Mouse (Mus musculus) brown adipose tissue, adult 24 weeks (tissue): Measurements from ENCODE around the gene Pkd2l1. TPM values are rescaled to one million over a fixed set of nuclear protein-coding genes. Genes with fewer than 3 reads are reported as not detected.

Experiments
- H3K27ac ChIP-seq: fragments of 200-500 bp; replicated peaks from 2 replicates; pipeline ENCODE4 v1.5.1; 2012; ENCODE audit warnings: low read depth, mild to moderate bottlenecking, low read length
- H3K4me1 ChIP-seq: fragments of 200-500 bp; 2 replicates; pipeline ENCODE4 v1.6.1; 2012; ENCODE audit warnings: low read length, mixed read lengths; ENCODE audit not compliant: control insufficient read depth, insufficient read depth, insufficient read length
- H3K4me3 ChIP-seq: fragments of 200-500 bp; 2 replicates; pipeline ENCODE4 v1.5.1; 2012; ENCODE audit warnings: low read depth, mild to moderate bottlenecking, low read length, moderate library complexity; ENCODE audit not compliant: insufficient read depth
- polyA plus RNA-seq: library from polyadenylated mRNA; stranded (reverse); fragments of >200 nt; gene quantifications from 2 replicates; pipeline ENCODE4 v1.2.4, GENCODE M21; 2012; ENCODE audit not compliant: missing spikeins, insufficient read depth, insufficient read length

Pkd2l1 gene
- polyA plus RNA-seq, 1 experiment: not detected

GRCm38 (mm10) chr19:44104393-44104792 is 87.8 kb downstream of the Pkd2l1 start:
- no peak overlapping the region for H3K4me3 ChIP-seq
- H3K4me1 ChIP-seq: peaks cover 5% of the 10 kb centered on the region; the same call in 1 of the 2 replicates
- H3K27ac ChIP-seq: no peak overlapping the region

DNA sequence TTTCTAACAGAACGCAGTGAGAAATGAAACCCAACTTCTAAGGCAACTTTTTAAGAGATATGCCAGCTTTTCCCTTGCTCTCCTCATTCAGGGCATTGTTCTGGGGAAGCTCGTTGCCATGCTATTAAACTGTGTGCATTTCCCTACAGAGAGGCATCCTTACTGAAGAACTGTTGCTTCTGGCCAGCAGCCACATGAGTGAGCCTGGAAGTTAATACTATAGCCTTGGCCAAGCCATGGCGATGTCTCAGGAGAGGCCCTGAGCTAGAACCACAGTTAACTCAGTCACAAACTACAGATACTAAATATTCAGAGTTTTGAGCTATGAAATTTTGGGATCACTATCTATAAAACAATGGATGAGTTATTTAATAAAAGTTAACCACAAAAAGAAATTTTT is 89.2 kb downstream of the Pkd2l1 start:
- Histone ChIP-seq H3K27ac (no peak overlapping the region), H3K4me1 (peaks cover 4% of the 10 kb centered on the region; the same call in 1 of the 2 replicates), H3K4me3 (no peak overlapping the region)

DNA sequence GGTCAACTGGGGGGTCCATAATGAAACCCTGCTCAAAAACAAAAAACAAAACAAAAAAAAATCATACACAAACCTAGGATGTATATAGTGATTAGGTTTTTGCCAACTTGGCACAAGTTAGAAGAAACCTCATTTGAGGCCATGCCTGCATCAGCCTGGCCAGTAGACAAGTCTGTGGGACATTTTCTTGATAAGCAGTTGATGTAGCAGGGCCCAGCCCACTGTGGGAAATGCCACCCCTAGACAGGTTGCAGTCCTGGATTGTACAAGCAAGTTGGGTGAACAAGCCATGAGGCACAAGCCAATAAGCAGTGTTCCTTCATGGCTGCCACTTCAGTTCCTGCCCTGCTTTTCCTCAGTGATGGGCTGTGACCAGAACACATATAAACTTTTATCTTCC is 91.4 kb downstream of the Pkd2l1 start:
- Histone ChIP-seq H3K27ac (no peak overlapping the region), H3K4me1 (peaks cover 2% of the 10 kb centered on the region; the same call in 1 of the 2 replicates), H3K4me3 (no peak overlapping the region)

Other genes starting within 250 kb of the Pkd2l1 start
- not detected in 2 replicates for gene Cpn1, start 205.9 kb downstream of the Pkd2l1 start, polyA plus RNA-seq
- not detected in 2 replicates for gene Cyp2c23, start 163.2 kb downstream of the Pkd2l1 start, polyA plus RNA-seq
- gene Erlin1, start 122.7 kb downstream of the Pkd2l1 start, polyA plus RNA-seq: 12.3 and 18.7 TPM in 2 replicates
- gene Chuk, start 85.0 kb downstream of the Pkd2l1 start, polyA plus RNA-seq: 23.7 and 24.3 TPM in 2 replicates
- 9.9 and 11.9 TPM in 2 replicates for gene Cwf19l1, start 56.6 kb downstream of the Pkd2l1 start, polyA plus RNA-seq
- gene Bloc1s2, start 46.0 kb downstream of the Pkd2l1 start, polyA plus RNA-seq: 7.2 and 12.6 TPM in 2 replicates
- gene Scd3, start 10.8 kb upstream of the Pkd2l1 start, polyA plus RNA-seq: 2.2 and 6.0 TPM in 2 replicates
- 247 and 253 TPM in 2 replicates for gene Scd2, start 101.2 kb upstream of the Pkd2l1 start, polyA plus RNA-seq
- gene Scd4, start 140.7 kb upstream of the Pkd2l1 start, polyA plus RNA-seq: 0.96 and 2.5 TPM in 2 replicates
- 10,672 and 38,636 TPM in 2 replicates for gene Scd1, start 215.4 kb upstream of the Pkd2l1 start, polyA plus RNA-seq